Mouse (Mus musculus) CH12.LX (cell line): ENCODE measurements at regions not wholly inside any gene's neighbourhood (a gene's known extent, or its start where the extent isn't known, plus 50 kb on each side); places are given as distances from the start of the nearest gene placed in this dataset.

Experiments used
- CTCF ChIP-seq, 2 experiments: IDR thresholded peaks in 1 of 2; conservative IDR thresholded peaks in 1 of 2; 2 replicates each; pipeline ENCODE4 v1.5.1; 2011 to 2012; ENCODE audit warnings: low read depth in 2 of 2, low read length in 2 of 2, improper control_type of control experiment in 1 of 2, inconsistent platforms in 1 of 2, mild to moderate bottlenecking in 1 of 2, moderate library complexity in 1 of 2
- HCFC1 ChIP-seq: IDR thresholded peaks from 2 replicates; pipeline ENCODE4 v1.6.1; 2012; ENCODE audit warnings: low read depth, mild to moderate bottlenecking, inconsistent platforms, low read length, improper control_type of control experiment
- JUND ChIP-seq: conservative IDR thresholded peaks from 2 replicates; pipeline ENCODE4 v1.6.1; 2011; ENCODE audit warnings: low read depth, low read length, improper control_type of control experiment
- MXI1 ChIP-seq: IDR thresholded peaks from 2 replicates; pipeline ENCODE4 v1.6.1; 2011; ENCODE audit warnings: mild to moderate bottlenecking, low read depth, low read length, improper control_type of control experiment
- POLR2A ChIP-seq: IDR thresholded peaks from 2 replicates; pipeline ENCODE4 v1.6.1; 2011; ENCODE audit warnings: low read depth, mild to moderate bottlenecking, improper control_type of control experiment, low read length

GRCm38 (mm10) chr12:106308291-106308955 is 298.4 kb downstream of the Vrk1 start:
- TF ChIP-seq CTCF (conservative IDR thresholded peaks at IDR 0.05 in 1 of 2, IDR thresholded peaks at IDR 0.05 in 1 of 2; ENCODE audit: low read depth in 2 of 2, low read length in 2 of 2): no peak
- no peak for TF ChIP-seq MXI1
- no peak for TF ChIP-seq POLR2A
- TF ChIP-seq HCFC1: no peak
- no peak for TF ChIP-seq JUND
